Mouse (Mus musculus) CH12.LX (cell line): ENCODE measurements around the gene Ggcx.

ENCODE experiments used
- CTCF ChIP-seq, 2 experiments: IDR thresholded peaks in 1 of 2; conservative IDR thresholded peaks in 1 of 2; 2 replicates each; pipeline ENCODE4 v1.5.1; 2011 to 2012; ENCODE audit warnings: low read depth in 2 of 2, low read length in 2 of 2, improper control_type of control experiment in 1 of 2, inconsistent platforms in 1 of 2, mild to moderate bottlenecking in 1 of 2, moderate library complexity in 1 of 2
- HCFC1 ChIP-seq: IDR thresholded peaks from 2 replicates; pipeline ENCODE4 v1.6.1; 2012; ENCODE audit warnings: low read depth, mild to moderate bottlenecking, inconsistent platforms, low read length, improper control_type of control experiment
- MAX ChIP-seq: IDR thresholded peaks from 2 replicates; pipeline ENCODE4 v1.6.1; 2011; ENCODE audit warnings: low read length, improper control_type of control experiment
- POLR2A ChIP-seq: IDR thresholded peaks from 2 replicates; pipeline ENCODE4 v1.6.1; 2011; ENCODE audit warnings: low read depth, mild to moderate bottlenecking, improper control_type of control experiment, low read length
- POLR2AphosphoS2 ChIP-seq: IDR thresholded peaks from 2 replicates; pipeline ENCODE4 v1.6.1; 2011; ENCODE audit warnings: low read depth, low read length, improper control_type of control experiment
- UBTF ChIP-seq: IDR thresholded peaks from 2 replicates; pipeline ENCODE4 v1.6.1; 2012; ENCODE audit warnings: low read depth, mild to moderate bottlenecking, inconsistent platforms, low read length, improper control_type of control experiment, moderate library complexity
- ZC3H11A ChIP-seq: IDR thresholded peaks from 2 replicates; pipeline ENCODE4 v1.6.1; 2012; ENCODE audit warnings: low read depth, mild to moderate bottlenecking, inconsistent platforms, low read length, improper control_type of control experiment
- ZNF384 ChIP-seq: IDR thresholded peaks from 2 replicates; pipeline ENCODE4 v1.6.1; 2012; ENCODE audit warnings: low read depth, low read length, improper control_type of control experiment, inconsistent platforms

DNA sequence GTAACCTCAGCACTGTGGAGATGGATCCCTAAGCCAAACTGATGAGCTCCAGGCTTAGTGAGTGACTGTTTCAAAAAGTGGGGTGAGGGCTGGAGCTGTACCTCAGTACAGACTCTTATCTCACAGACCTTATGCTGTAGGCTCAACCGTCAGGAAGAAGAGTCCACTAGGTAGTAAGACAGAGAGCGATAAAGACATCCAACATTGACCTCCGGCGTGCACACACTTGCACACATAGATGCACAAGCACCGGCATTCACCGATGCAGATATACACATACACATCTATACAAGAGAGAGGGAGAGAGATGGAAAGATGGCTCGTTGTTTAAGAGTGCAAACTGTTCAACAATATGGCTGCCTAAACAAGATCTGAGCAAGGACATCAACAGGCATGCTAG lies 30.2 kb upstream of the Ggcx start:
- TF ChIP-seq CTCF (conservative IDR thresholded peaks at IDR 0.05 in 1 of 2, IDR thresholded peaks at IDR 0.05 in 1 of 2; ENCODE audit: low read depth in 2 of 2, low read length in 2 of 2) = no peak
- TF ChIP-seq MAX = no peak
- no peak for TF ChIP-seq HCFC1
- TF ChIP-seq ZNF384 = no peak
- TF ChIP-seq UBTF = no peak
- TF ChIP-seq ZC3H11A = no peak
- TF ChIP-seq POLR2AphosphoS2 = no peak
- no peak for TF ChIP-seq POLR2A
